Mouse (Mus musculus): ENCODE data around the gene Tube1. TPM values are rescaled to one million over a fixed set of nuclear protein-coding genes. Genes with fewer than 3 reads are reported as not detected.

Gene Tube1
- polyA plus RNA-seq, 1 experiment from 2014 or later, result 13.7 TPM

DNA sequence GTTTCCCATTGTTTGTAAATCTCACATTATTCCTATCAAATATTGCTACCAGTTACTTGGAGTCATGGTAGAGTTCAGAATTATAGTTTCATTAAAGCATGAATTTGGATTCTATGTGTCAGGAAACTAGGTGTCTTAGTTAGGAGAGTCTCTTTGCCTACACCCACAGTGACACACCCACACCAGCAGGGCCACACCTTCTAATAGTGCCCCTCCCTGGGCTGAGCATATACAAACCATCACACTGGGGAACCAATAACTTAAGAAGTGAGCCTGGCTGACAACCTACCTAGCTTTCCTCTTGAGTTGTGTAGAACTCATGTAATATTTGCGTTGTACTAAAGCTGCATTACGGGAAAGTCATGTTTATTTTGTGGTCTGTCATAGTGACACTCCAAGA lies 7.6 kb downstream of the Tube1 start:
- WGBS, result over 99% methylated on average over 2 of the region's 2 CpGs
- H3K36me3 ChIP-seq, result peaks cover 62% of the 10 kb centered on the region
- no peaks in the 10 kb centered on the region for H3K9me3 ChIP-seq
- H3K4me1 ChIP-seq, result no peaks in the 10 kb centered on the region
- H3K27me3 ChIP-seq, result no peaks in the 10 kb centered on the region
- no peak overlapping the region for H3K4me2 ChIP-seq
- no peak overlapping the region for H3K9ac ChIP-seq
- no peak for ATAC-seq (ENCODE audit: insufficient number of reproducible peaks, low FRiP score, low TSS enrichment, low read depth)
- no peak overlapping the region for H3K27ac ChIP-seq
- H3K4me3 ChIP-seq, result no peak overlapping the region

- ATAC-seq (ENCODE audit: insufficient number of reproducible peaks, low FRiP score, low TSS enrichment, low read depth), result no peak
- no peaks in the 10 kb centered on the region for H3K4me1 ChIP-seq
- WGBS, result 91% methylated on average over 12 of the region's 12 CpGs
- H3K36me3 ChIP-seq, result peaks cover 61% of the 10 kb centered on the region
- H3K9me3 ChIP-seq, result no peaks in the 10 kb centered on the region
- no peaks in the 10 kb centered on the region for H3K27me3 ChIP-seq
- no peak overlapping the region for H3K4me3 ChIP-seq
- H3K4me2 ChIP-seq, result no peak overlapping the region
- H3K27ac ChIP-seq, result no peak overlapping the region
- H3K9ac ChIP-seq, result no peak overlapping the region
Measured at GRCm38 (mm10) chr10:39142216-39142615, 8.4 kb downstream of the Tube1 start.

DNA sequence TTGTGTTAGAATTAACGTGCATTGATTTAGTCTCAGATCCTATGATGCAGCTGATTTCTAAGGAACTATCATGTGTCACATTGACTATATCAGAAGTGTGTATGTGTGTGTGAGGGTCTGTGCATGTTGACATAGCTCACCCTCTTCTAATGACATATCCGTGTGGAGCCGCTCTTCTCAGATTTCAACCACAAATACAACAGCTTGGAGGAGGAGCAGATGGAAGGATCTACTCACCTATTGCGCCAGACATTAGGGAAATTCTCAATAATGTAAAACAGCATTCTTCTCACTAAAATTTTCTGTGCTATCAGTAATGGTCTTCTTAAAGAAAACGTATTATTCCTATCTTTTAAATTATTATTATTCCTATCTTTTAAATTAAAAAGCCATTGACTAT lies 22.9 kb downstream of the Tube1 start:
- Histone ChIP-seq H3K27me3 (no peaks in the 10 kb centered on the region), H3K4me2 (no peak overlapping the region), H3K4me3 (no peak overlapping the region), H3K4me1 (no peaks in the 10 kb centered on the region), H3K27ac (no peak overlapping the region), H3K36me3 (no peaks in the 10 kb centered on the region), H3K9ac (no peak overlapping the region), H3K9me3 (no peaks in the 10 kb centered on the region)
- WGBS, result 80% methylated on average over 5 of the region's 5 CpGs
- ATAC-seq (ENCODE audit: insufficient number of reproducible peaks, low FRiP score, low TSS enrichment, low read depth), result no peak

DNA sequence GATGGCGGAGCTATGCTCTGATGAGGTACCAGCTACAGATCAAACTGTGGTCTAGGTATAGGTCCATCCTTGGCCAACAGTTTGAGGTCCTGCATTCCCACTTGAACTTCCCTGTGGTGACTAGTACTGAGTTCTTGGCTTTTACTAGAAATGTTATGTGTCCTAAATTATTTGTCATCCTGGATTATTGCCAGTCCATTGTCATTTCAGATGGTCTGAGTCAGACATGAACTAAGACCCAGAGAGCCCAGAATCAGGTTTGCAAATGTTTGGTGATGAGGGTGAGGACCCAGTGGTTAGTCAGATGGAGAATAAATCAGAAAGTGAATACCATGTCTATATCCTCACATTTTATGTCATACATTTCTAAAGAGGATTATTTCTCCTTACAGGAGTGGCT lies 23.5 kb downstream of the Tube1 start:
- no peak for ATAC-seq (ENCODE audit: insufficient number of reproducible peaks, low FRiP score, low TSS enrichment, low read depth)
- Histone ChIP-seq H3K27me3 (no peaks in the 10 kb centered on the region), H3K4me1 (no peaks in the 10 kb centered on the region), H3K4me3 (no peak overlapping the region), H3K9ac (no peak overlapping the region), H3K36me3 (no peaks in the 10 kb centered on the region), H3K9me3 (no peaks in the 10 kb centered on the region), H3K4me2 (no peak overlapping the region), H3K27ac (no peak overlapping the region)
- WGBS, result 87% methylated on average over 1 of the region's 1 CpGs

DNA sequence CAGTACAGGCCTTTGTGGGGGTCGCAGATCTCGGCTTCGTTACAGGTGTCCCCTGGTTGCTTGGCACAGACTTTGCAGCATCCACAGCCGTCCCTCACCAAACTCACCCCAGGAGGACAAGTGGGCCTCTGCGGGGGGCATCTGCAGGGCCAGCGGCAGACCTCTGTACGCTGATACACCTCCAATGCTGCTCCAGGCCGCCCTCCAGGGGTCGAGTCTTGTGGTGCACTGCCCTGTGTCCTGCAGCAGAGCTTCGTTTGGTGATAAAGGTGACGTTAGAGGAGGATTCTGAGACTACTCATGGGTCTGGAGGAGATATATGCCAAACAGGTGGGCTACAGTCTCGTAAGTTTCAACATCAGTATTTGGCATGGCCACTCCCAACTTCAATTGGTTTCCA lies 24.5 kb downstream of the Tube1 start:
- Histone ChIP-seq H3K36me3 (no peaks in the 10 kb centered on the region), H3K4me2 (no peak overlapping the region), H3K9ac (no peak overlapping the region), H3K4me3 (no peak overlapping the region), H3K4me1 (peaks cover 4% of the 10 kb centered on the region), H3K9me3 (no peaks in the 10 kb centered on the region), H3K27ac (no peak overlapping the region), H3K27me3 (no peaks in the 10 kb centered on the region)
- ATAC-seq (ENCODE audit: insufficient number of reproducible peaks, low FRiP score, low TSS enrichment, low read depth), result no peak
- WGBS, result 61% methylated on average over 12 of the region's 12 CpGs

DNA sequence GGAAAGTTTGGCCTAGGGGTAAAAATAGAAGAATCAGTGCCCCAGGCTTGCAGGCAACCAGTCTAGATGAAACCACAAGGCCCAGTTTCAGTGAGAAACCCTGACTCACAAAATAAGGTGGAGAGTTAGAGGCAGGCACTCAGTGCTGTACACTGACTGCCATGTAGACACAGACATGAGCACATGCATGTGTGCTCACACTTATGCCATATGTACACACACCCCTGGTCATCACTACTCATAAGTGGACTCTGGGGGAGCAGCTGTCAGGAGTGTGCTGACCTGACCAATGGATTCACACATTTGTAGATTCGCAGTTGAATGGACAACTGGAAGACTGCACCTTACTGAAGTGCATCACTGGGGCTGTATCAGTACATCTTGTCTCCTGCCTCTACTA lies 27.6 kb downstream of the Tube1 start:
- H3K36me3 ChIP-seq, result no peaks in the 10 kb centered on the region
- WGBS, result 89% methylated on average over 1 of the region's 1 CpGs
- no peak overlapping the region for H3K9ac ChIP-seq
- no peaks in the 10 kb centered on the region for H3K9me3 ChIP-seq
- peaks cover 19% of the 10 kb centered on the region for H3K4me1 ChIP-seq
- H3K4me3 ChIP-seq, result no peak overlapping the region
- H3K27me3 ChIP-seq, result no peaks in the 10 kb centered on the region
- H3K27ac ChIP-seq, result no peak overlapping the region
- no peak for ATAC-seq (ENCODE audit: insufficient number of reproducible peaks, low FRiP score, low TSS enrichment, low read depth)
- H3K4me2 ChIP-seq, result no peak overlapping the region

DNA sequence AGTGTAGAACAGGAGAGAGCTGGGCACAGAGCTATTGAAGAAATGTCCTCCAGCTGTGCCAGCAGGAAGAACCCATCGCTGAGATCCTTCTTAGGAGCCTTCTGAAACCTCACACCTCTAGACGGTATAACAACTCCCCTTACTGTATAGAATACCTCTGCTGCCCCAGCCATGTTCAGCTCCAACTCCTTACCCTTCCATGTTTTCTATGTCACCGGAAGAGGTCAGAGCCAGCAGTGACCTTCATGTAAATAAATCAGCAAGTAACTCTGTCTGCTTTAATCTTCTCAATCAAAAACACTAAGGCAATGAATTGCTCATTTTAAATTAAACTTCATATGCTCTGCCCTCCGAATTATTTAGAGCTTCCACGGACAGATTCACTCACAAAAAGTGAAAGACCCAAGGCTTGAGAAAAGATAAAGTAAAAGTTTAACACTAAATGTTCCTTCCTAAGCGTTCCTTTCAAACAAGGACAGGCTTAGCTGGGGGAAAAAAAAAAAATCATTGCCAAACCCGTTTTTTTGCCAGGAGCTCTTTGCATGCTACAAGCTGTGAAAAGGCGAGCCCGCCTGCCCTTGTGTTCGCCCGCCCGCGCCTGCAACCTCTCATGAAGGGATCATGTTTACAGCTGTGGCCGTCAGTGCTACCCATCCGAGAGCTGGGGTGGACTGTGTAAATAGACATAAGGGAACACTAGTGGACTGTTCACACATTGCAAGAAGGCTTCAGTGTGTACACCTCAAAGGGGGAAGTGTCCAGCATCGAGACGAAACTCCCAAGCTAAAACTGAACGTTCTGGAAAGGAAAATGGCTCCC lies 29.1 kb downstream of the Tube1 start:
- H3K27me3 ChIP-seq, result no peaks in the 10 kb centered on the region
- no peaks in the 10 kb centered on the region for H3K9me3 ChIP-seq
- H3K27ac ChIP-seq, result no peak overlapping the region
- H3K4me1 ChIP-seq, result peaks cover 19% of the 10 kb centered on the region
- H3K4me3 ChIP-seq, result peak overlapping the region; percentile 10; the same call in 1 of the 2 replicates
- ATAC-seq (ENCODE audit: insufficient number of reproducible peaks, low FRiP score, low TSS enrichment, low read depth), result no peak
- peak overlapping the region; percentile 27; the same call in 1 of the 2 replicates for H3K4me2 ChIP-seq
- H3K9ac ChIP-seq, result no peak overlapping the region
- no peaks in the 10 kb centered on the region for H3K36me3 ChIP-seq
- 16% methylated on average over 18 of the region's 18 CpGs for WGBS

GRCm38 (mm10) chr10:39163694-39164093 lies 29.9 kb downstream of the Tube1 start, which contains the start of gene Ccn6:
Gene Ccn6 (minus strand): TSS chr10:39163794.
- H3K4me2 ChIP-seq, result peak within 1 kb of the TSS; percentile 27; the same call in 1 of the 2 replicates
- ATAC-seq (ENCODE audit: insufficient number of reproducible peaks, low FRiP score, low TSS enrichment, low read depth), result no peak
- H3K27ac ChIP-seq, result no peak within 1 kb of the TSS
- WGBS, result 80% methylated on average over 10 of the region's 10 CpGs
- H3K4me1 ChIP-seq, result peaks cover 19% of the 10 kb centered on the region
- H3K4me3 ChIP-seq, result peak within 1 kb of the TSS; percentile 10; the same call in 1 of the 2 replicates
- H3K9ac ChIP-seq, result no peak within 1 kb of the TSS
- H3K9me3 ChIP-seq, result no peaks in the 10 kb centered on the region
- H3K27me3 ChIP-seq, result no peaks in the 10 kb centered on the region
- no peaks in the 10 kb centered on the region for H3K36me3 ChIP-seq

- H3K9ac ChIP-seq, result no peak overlapping the region
- WGBS, result 23% methylated on average over 11 of the region's 11 CpGs
- peaks cover 31% of the 10 kb centered on the region for H3K4me1 ChIP-seq
- peak overlapping the region; percentile 74 for H3K27ac ChIP-seq
- peak overlapping the region; percentile 31 for H3K4me2 ChIP-seq
- H3K36me3 ChIP-seq, result no peaks in the 10 kb centered on the region
- no peaks in the 10 kb centered on the region for H3K27me3 ChIP-seq
- H3K4me3 ChIP-seq, result peak overlapping the region; percentile 29
- H3K9me3 ChIP-seq, result no peaks in the 10 kb centered on the region
- 0 out of 2 replicates have a peak, but pooled peaks have one; percentile 19 for ATAC-seq (ENCODE audit: insufficient number of reproducible peaks, low FRiP score, low TSS enrichment, low read depth)
Measured at GRCm38 (mm10) chr10:39165632-39166115, 31.9 kb downstream of the Tube1 start.

- ATAC-seq (ENCODE audit: insufficient number of reproducible peaks, low FRiP score, low TSS enrichment, low read depth), result no peak
- Histone ChIP-seq H3K27ac (no peak overlapping the region), H3K4me1 (peaks cover 40% of the 10 kb centered on the region), H3K9ac (no peak overlapping the region), H3K9me3 (no peaks in the 10 kb centered on the region), H3K27me3 (no peaks in the 10 kb centered on the region), H3K4me3 (no peak overlapping the region), H3K36me3 (no peaks in the 10 kb centered on the region), H3K4me2 (no peak overlapping the region)
- WGBS, result 59% methylated on average over 11 of the region's 11 CpGs
Measured at GRCm38 (mm10) chr10:39167611-39168010, 33.8 kb downstream of the Tube1 start.

- 22% methylated on average over 9 of the region's 9 CpGs for WGBS
- peak overlapping the region; percentile 18 for H3K4me3 ChIP-seq
Measured at GRCm38 (mm10) chr10:39169642-39170041, 35.9 kb downstream of the Tube1 start.

GRCm38 (mm10) chr10:39170181-39170580 lies 36.4 kb downstream of the Tube1 start:
- ATAC-seq (ENCODE audit: insufficient number of reproducible peaks, low FRiP score, low TSS enrichment, low read depth), result no peak
- Histone ChIP-seq H3K9me3 (no peaks in the 10 kb centered on the region), H3K27me3 (no peaks in the 10 kb centered on the region), H3K36me3 (no peaks in the 10 kb centered on the region), H3K4me1 (peaks cover 51% of the 10 kb centered on the region), H3K27ac (peak overlapping the region; percentile 38), H3K4me3 (peak overlapping the region; percentile 18), H3K4me2 (peak overlapping the region; percentile 43), H3K9ac (no peak overlapping the region)
- WGBS, result 2% methylated on average over 8 of the region's 8 CpGs

More at GRCm38 (mm10) chr10:39169642-39170041, 35.9 kb downstream of the Tube1 start:
- no peaks in the 10 kb centered on the region for H3K9me3 ChIP-seq
- peak overlapping the region; percentile 43 for H3K4me2 ChIP-seq
- no peak for ATAC-seq (ENCODE audit: insufficient number of reproducible peaks, low FRiP score, low TSS enrichment, low read depth)
- H3K4me1 ChIP-seq, result peaks cover 45% of the 10 kb centered on the region
- no peak overlapping the region for H3K9ac ChIP-seq
- H3K36me3 ChIP-seq, result no peaks in the 10 kb centered on the region
- peak overlapping the region; percentile 38 for H3K27ac ChIP-seq
- no peaks in the 10 kb centered on the region for H3K27me3 ChIP-seq
